Mouse (Mus musculus) hematopoietic stem cell, adult 5-6 weeks (primary cell): ENCODE results near the gene Il4ra. TPM values are rescaled to one million over a fixed set of nuclear protein-coding genes. Genes with fewer than 3 reads are reported as not detected.

Experiments
- ATAC-seq, 2 experiments: fragments of 125-278 bp in 1 of 2; replicated peaks in 1 of 2; 2 replicates each; pipeline ENCODE4 v1.8.0; 2016 to 2017; ENCODE audit warnings: inconsistent platforms in 2 of 2, mild to moderate bottlenecking in 2 of 2, moderate number of reproducible peaks in 2 of 2, low read depth in 1 of 2, moderate TSS enrichment in 1 of 2; ENCODE audit not compliant: low FRiP score in 2 of 2, poor library complexity in 2 of 2, severe bottlenecking in 2 of 2, insufficient read depth in 1 of 2, low TSS enrichment in 1 of 2
- total RNA-seq: library from RNA; stranded (forward); fragments of 172-1452, 232-1000 nt; gene quantifications from 2 replicates; pipeline ENCODE4 v1.2.3, GENCODE M21; 2017

Gene Il4ra
- total RNA-seq, 1 experiment from 2014 or later = 39.3 TPM

GRCm38 (mm10) chr7:125561085-125561690 lies 9.3 kb downstream of the Il4ra start:
- peak; percentile 46 to 62; a peak in 3 of 4 replicates for ATAC-seq

- ATAC-seq = no peak
Observed at GRCm38 (mm10) chr7:125562413-125562812, 10.5 kb downstream of the Il4ra start.

GRCm38 (mm10) chr7:125563093-125563492 lies 11.2 kb downstream of the Il4ra start:
- no peak for ATAC-seq

GRCm38 (mm10) chr7:125564316-125565024 lies 12.6 kb downstream of the Il4ra start:
- ATAC-seq = no peak

- ATAC-seq = no peak
Observed at GRCm38 (mm10) chr7:125565516-125566285, 13.8 kb downstream of the Il4ra start.

GRCm38 (mm10) chr7:125566420-125566819 lies 14.5 kb downstream of the Il4ra start:
- ATAC-seq = no peak

- no peak for ATAC-seq
Observed at GRCm38 (mm10) chr7:125568888-125569287, 17.0 kb downstream of the Il4ra start.

- no peak for ATAC-seq
Observed at GRCm38 (mm10) chr7:125571891-125572290, 20.0 kb downstream of the Il4ra start.

GRCm38 (mm10) chr7:125572737-125573136 lies 20.8 kb downstream of the Il4ra start:
- no peak for ATAC-seq

GRCm38 (mm10) chr7:125573849-125574248 lies 21.9 kb downstream of the Il4ra start:
- no peak for ATAC-seq

- no peak for ATAC-seq
Observed at GRCm38 (mm10) chr7:125574832-125575231, 22.9 kb downstream of the Il4ra start.

- peak; percentile 78 to 90 for ATAC-seq
Observed at GRCm38 (mm10) chr7:125575738-125576540, 24.0 kb downstream of the Il4ra start.

GRCm38 (mm10) chr7:125576982-125577381 lies 25.1 kb downstream of the Il4ra start:
- no peak for ATAC-seq

GRCm38 (mm10) chr7:125577486-125578088 lies 25.7 kb downstream of the Il4ra start:
- no peak for ATAC-seq

GRCm38 (mm10) chr7:125578106-125578505 lies 26.2 kb downstream of the Il4ra start:
- no peak for ATAC-seq

- no peak for ATAC-seq
Observed at GRCm38 (mm10) chr7:125579545-125580219, 27.8 kb downstream of the Il4ra start.

- ATAC-seq = no peak
Observed at GRCm38 (mm10) chr7:125580220-125580549, 28.3 kb downstream of the Il4ra start.
